Mouse (Mus musculus): ENCODE results near the gene Mpz.

GRCm38 (mm10) chr1:171168906-171169305 lies 18.4 kb downstream of the Mpz start:
- TF ChIP-seq CTCF (IDR thresholded peaks at IDR 0.05; ENCODE audit: low read depth, low read length) (no peak), TAL1 (conservative IDR thresholded peaks at IDR 0.05; ENCODE audit: low read depth, low read length) (no peak)

All from G1E (cell line).